Mouse (Mus musculus): Measurements from ENCODE around the gene Pnpla7.

GRCm38 (mm10) chr2:24929119-24929518 is 46.7 kb upstream of the Pnpla7 start:
- TF ChIP-seq CTCF (conservative IDR thresholded peaks at IDR 0.05; ENCODE audit: low read length) (no peak), NANOG (IDR thresholded peaks at IDR 0.05; ENCODE audit: borderline replicate concordance, low read length) (no peak), POU5F1 (IDR thresholded peaks at IDR 0.05; ENCODE audit: borderline replicate concordance, low read length) (no peak)
